Mouse (Mus musculus): ENCODE measurements around the gene Spon1. TPM values are rescaled to one million over a fixed set of nuclear protein-coding genes. Genes with fewer than 3 reads are reported as not detected.

The Spon1 gene
- polyA plus RNA-seq, 1 experiment from 2014 or later: 30.5 TPM

- H3K27ac ChIP-seq (replicated peaks; ENCODE audit: low read depth, low read length): peak overlapping the region; percentile 31; the same call in 1 of the 2 replicates
- no peaks in the 10 kb centered on the region for H3K27me3 ChIP-seq (replicated peaks; ENCODE audit: control insufficient read depth, insufficient read depth, low read length)
- H3K9me3 ChIP-seq (ENCODE audit: control insufficient read depth, low read length): no peaks in the 10 kb centered on the region
- DNase-seq (ENCODE audit: low spot score) (peak; percentile 71), ATAC-seq (ENCODE audit: low read depth) (peak; percentile 85)
- no peak overlapping the region for H3K4me3 ChIP-seq (ENCODE audit: low read depth, low read length)
- H3K36me3 ChIP-seq (ENCODE audit: control insufficient read depth, insufficient read depth, low read length): no peaks in the 10 kb centered on the region
- H3K4me1 ChIP-seq (ENCODE audit: control insufficient read depth, insufficient read depth, low read length): peaks cover 11% of the 10 kb centered on the region
- no peak overlapping the region for H3K9ac ChIP-seq (ENCODE audit: low read depth, low read length)
- WGBS: 12% methylated on average over 13 of the region's 13 CpGs
- peak overlapping the region; percentile 31 for H3K4me2 ChIP-seq (ENCODE audit: low read depth, low read length)
These were observed 306.2 kb downstream of the Spon1 start for GRCm38 (mm10) chr7:114071851-114072616.

- 68% methylated on average over 7 of the region's 7 CpGs for WGBS
- no peaks in the 10 kb centered on the region for H3K36me3 ChIP-seq (ENCODE audit: control insufficient read depth, insufficient read depth, low read length)
- H3K9ac ChIP-seq (ENCODE audit: low read depth, low read length): no peak overlapping the region
- H3K4me3 ChIP-seq (ENCODE audit: low read depth, low read length): no peak overlapping the region
- ATAC-seq (ENCODE audit: low read depth) (no peak), DNase-seq (ENCODE audit: low spot score) (no peak)
- no peaks in the 10 kb centered on the region for H3K27me3 ChIP-seq (replicated peaks; ENCODE audit: control insufficient read depth, insufficient read depth, low read length)
- no peak overlapping the region for H3K4me2 ChIP-seq (ENCODE audit: low read depth, low read length)
- H3K27ac ChIP-seq (replicated peaks; ENCODE audit: low read depth, low read length): no peak overlapping the region
- peaks cover 11% of the 10 kb centered on the region for H3K4me1 ChIP-seq (ENCODE audit: control insufficient read depth, insufficient read depth, low read length)
- no peaks in the 10 kb centered on the region for H3K9me3 ChIP-seq (ENCODE audit: control insufficient read depth, low read length)
These were observed 308.3 kb downstream of the Spon1 start for GRCm38 (mm10) chr7:114074133-114074532.

GRCm38 (mm10) chr7:114074595-114074994, 308.8 kb downstream of the Spon1 start:
- ATAC-seq (ENCODE audit: low read depth) (no peak), DNase-seq (ENCODE audit: low spot score) (no peak)
- no peak overlapping the region for H3K27ac ChIP-seq (replicated peaks; ENCODE audit: low read depth, low read length)
- no peaks in the 10 kb centered on the region for H3K36me3 ChIP-seq (ENCODE audit: control insufficient read depth, insufficient read depth, low read length)
- no peaks in the 10 kb centered on the region for H3K27me3 ChIP-seq (replicated peaks; ENCODE audit: control insufficient read depth, insufficient read depth, low read length)
- WGBS: 84% methylated on average over 2 of the region's 2 CpGs
- H3K9me3 ChIP-seq (ENCODE audit: control insufficient read depth, low read length): no peaks in the 10 kb centered on the region
- no peak overlapping the region for H3K9ac ChIP-seq (ENCODE audit: low read depth, low read length)
- H3K4me3 ChIP-seq (ENCODE audit: low read depth, low read length): no peak overlapping the region
- no peak overlapping the region for H3K4me2 ChIP-seq (ENCODE audit: low read depth, low read length)
- H3K4me1 ChIP-seq (ENCODE audit: control insufficient read depth, insufficient read depth, low read length): peaks cover 11% of the 10 kb centered on the region

- H3K27ac ChIP-seq (replicated peaks; ENCODE audit: low read depth, low read length): no peak overlapping the region
- H3K4me3 ChIP-seq (ENCODE audit: low read depth, low read length): no peak overlapping the region
- H3K4me1 ChIP-seq (ENCODE audit: control insufficient read depth, insufficient read depth, low read length): peaks cover 7% of the 10 kb centered on the region; the same call in 1 of the 2 replicates
- no peaks in the 10 kb centered on the region for H3K27me3 ChIP-seq (replicated peaks; ENCODE audit: control insufficient read depth, insufficient read depth, low read length)
- ATAC-seq (ENCODE audit: low read depth): no peak
- no peaks in the 10 kb centered on the region for H3K36me3 ChIP-seq (ENCODE audit: control insufficient read depth, insufficient read depth, low read length)
- no peak overlapping the region for H3K9ac ChIP-seq (ENCODE audit: low read depth, low read length)
- no peak for DNase-seq (ENCODE audit: low spot score)
- H3K4me2 ChIP-seq (ENCODE audit: low read depth, low read length): no peak overlapping the region
- no peaks in the 10 kb centered on the region for H3K9me3 ChIP-seq (ENCODE audit: control insufficient read depth, low read length)
- 94% methylated on average over 4 of the region's 4 CpGs for WGBS
These were observed 313.5 kb downstream of the Spon1 start for GRCm38 (mm10) chr7:114079343-114079742.

GRCm38 (mm10) chr7:114080250-114080649, 314.5 kb downstream of the Spon1 start:
- 96% methylated on average over 5 of the region's 5 CpGs for WGBS
- no peak overlapping the region for H3K4me3 ChIP-seq (ENCODE audit: low read depth, low read length)
- ATAC-seq (ENCODE audit: low read depth): no peak
- H3K36me3 ChIP-seq (ENCODE audit: control insufficient read depth, insufficient read depth, low read length): no peaks in the 10 kb centered on the region
- H3K9me3 ChIP-seq (ENCODE audit: control insufficient read depth, low read length): no peaks in the 10 kb centered on the region
- no peaks in the 10 kb centered on the region for H3K27me3 ChIP-seq (replicated peaks; ENCODE audit: control insufficient read depth, insufficient read depth, low read length)
- no peak overlapping the region for H3K9ac ChIP-seq (ENCODE audit: low read depth, low read length)
- H3K4me1 ChIP-seq (ENCODE audit: control insufficient read depth, insufficient read depth, low read length): peaks cover 7% of the 10 kb centered on the region; the same call in 1 of the 2 replicates
- no peak for DNase-seq (ENCODE audit: low spot score)
- H3K4me2 ChIP-seq (ENCODE audit: low read depth, low read length): no peak overlapping the region
- no peak overlapping the region for H3K27ac ChIP-seq (replicated peaks; ENCODE audit: low read depth, low read length)

- Histone ChIP-seq H3K4me1 (ENCODE audit: control insufficient read depth, insufficient read depth, low read length) (peaks cover 7% of the 10 kb centered on the region; the same call in 1 of the 2 replicates), H3K27me3 (replicated peaks; ENCODE audit: control insufficient read depth, insufficient read depth, low read length) (no peaks in the 10 kb centered on the region), H3K9ac (ENCODE audit: low read depth, low read length) (no peak overlapping the region), H3K4me3 (ENCODE audit: low read depth, low read length) (no peak overlapping the region), H3K27ac (replicated peaks; ENCODE audit: low read depth, low read length) (no peak overlapping the region), H3K4me2 (ENCODE audit: low read depth, low read length) (no peak overlapping the region), H3K36me3 (ENCODE audit: control insufficient read depth, insufficient read depth, low read length) (no peaks in the 10 kb centered on the region), H3K9me3 (ENCODE audit: control insufficient read depth, low read length) (no peaks in the 10 kb centered on the region)
- DNase-seq (ENCODE audit: low spot score) (peak; percentile 29), ATAC-seq (ENCODE audit: low read depth) (no peak)
- WGBS: 58% methylated on average over 21 of the region's 21 CpGs
These were observed 316.0 kb downstream of the Spon1 start for GRCm38 (mm10) chr7:114081633-114082420.

GRCm38 (mm10) chr7:114083088-114083487, 317.3 kb downstream of the Spon1 start:
- no peak overlapping the region for H3K4me3 ChIP-seq (ENCODE audit: low read depth, low read length)
- WGBS: 73% methylated on average over 2 of the region's 2 CpGs
- DNase-seq (ENCODE audit: low spot score) (no peak), ATAC-seq (ENCODE audit: low read depth) (0 out of 2 replicates have a peak, but pooled peaks have one; percentile 37)
- H3K4me1 ChIP-seq (ENCODE audit: control insufficient read depth, insufficient read depth, low read length): peaks cover 15% of the 10 kb centered on the region
- H3K27me3 ChIP-seq (replicated peaks; ENCODE audit: control insufficient read depth, insufficient read depth, low read length): no peaks in the 10 kb centered on the region
- no peak overlapping the region for H3K9ac ChIP-seq (ENCODE audit: low read depth, low read length)
- no peaks in the 10 kb centered on the region for H3K9me3 ChIP-seq (ENCODE audit: control insufficient read depth, low read length)
- H3K27ac ChIP-seq (replicated peaks; ENCODE audit: low read depth, low read length): no peak overlapping the region
- H3K36me3 ChIP-seq (ENCODE audit: control insufficient read depth, insufficient read depth, low read length): no peaks in the 10 kb centered on the region
- H3K4me2 ChIP-seq (ENCODE audit: low read depth, low read length): no peak overlapping the region

- ATAC-seq (ENCODE audit: low read depth) (no peak), DNase-seq (ENCODE audit: low spot score) (no peak)
- Histone ChIP-seq H3K4me3 (ENCODE audit: low read depth, low read length) (no peak overlapping the region), H3K9me3 (ENCODE audit: control insufficient read depth, low read length) (no peaks in the 10 kb centered on the region), H3K4me1 (ENCODE audit: control insufficient read depth, insufficient read depth, low read length) (peaks cover 15% of the 10 kb centered on the region), H3K4me2 (ENCODE audit: low read depth, low read length) (no peak overlapping the region), H3K36me3 (ENCODE audit: control insufficient read depth, insufficient read depth, low read length) (no peaks in the 10 kb centered on the region), H3K27ac (replicated peaks; ENCODE audit: low read depth, low read length) (no peak overlapping the region), H3K9ac (ENCODE audit: low read depth, low read length) (no peak overlapping the region), H3K27me3 (replicated peaks; ENCODE audit: control insufficient read depth, insufficient read depth, low read length) (no peaks in the 10 kb centered on the region)
- 76% methylated on average over 3 of the region's 3 CpGs for WGBS
These were observed 318.0 kb downstream of the Spon1 start for GRCm38 (mm10) chr7:114083760-114084159.
